Mouse (Mus musculus): ENCODE results near the gene Asic1. TPM values are rescaled to one million over a fixed set of nuclear protein-coding genes. Genes with fewer than 3 reads are reported as not detected.

Asic1 gene
- not detected for polyA plus RNA-seq (2014; fragmentation: Illumina TruSeq; extraction: RNeasy Lipid Tissue Mini Kit (QIAGEN cat#74804); ENCODE audit: low replicate concordance)

GRCm38 (mm10) chr15:99670154-99670821 is at the start of gene Asic1:
TSS of gene Asic1 (plus strand) at chr15:99670368.

GRCm38 (mm10) chr15:99651163-99651872 is 18.9 kb upstream of the Asic1 start, which contains the start of gene Racgap1:
TSS of gene Racgap1 (minus strand) at chr15:99651656.

GRCm38 (mm10) chr15:99701999-99702900 is 32.1 kb downstream of the Asic1 start, which contains the start of gene Smarcd1:
TSS of gene Smarcd1 (plus strand) at chr15:99702129.

GRCm38 (mm10) chr15:99705440-99706048 is 35.4 kb downstream of the Asic1 start, which contains the start of gene Gm17349:
TSS of gene Gm17349 (minus strand) at chr15:99705490.

GRCm38 (mm10) chr15:99717386-99718334 is 47.5 kb downstream of the Asic1 start, which contains the start of gene Gpd1:
TSS of gene Gpd1 (plus strand) at chr15:99717515.

GRCm38 (mm10) chr15:99725341-99726155 is 55.4 kb downstream of the Asic1 start, which contains the start of gene Cox14:
TSS of gene Cox14 (plus strand) at chr15:99725618.

Other genes with a start within 250 kb of the Asic1 start
- gene Nckap5l, start 212.6 kb upstream of the Asic1 start, polyA plus RNA-seq (2014; fragmentation: Illumina TruSeq; extraction: RNeasy Lipid Tissue Mini Kit (QIAGEN cat#74804); ENCODE audit: low replicate concordance) = not detected
- 1.3 TPM for gene Bcdin3d, start 195.6 kb upstream of the Asic1 start, polyA plus RNA-seq (2014; fragmentation: Illumina TruSeq; extraction: RNeasy Lipid Tissue Mini Kit (QIAGEN cat#74804); ENCODE audit: low replicate concordance)
- gene Faim2, start 142.2 kb upstream of the Asic1 start, polyA plus RNA-seq (2014; fragmentation: Illumina TruSeq; extraction: RNeasy Lipid Tissue Mini Kit (QIAGEN cat#74804); ENCODE audit: low replicate concordance) = not detected
- not detected for gene Aqp2, start 91.3 kb upstream of the Asic1 start, polyA plus RNA-seq (2014; fragmentation: Illumina TruSeq; extraction: RNeasy Lipid Tissue Mini Kit (QIAGEN cat#74804); ENCODE audit: low replicate concordance)
- gene Aqp5, start 79.6 kb upstream of the Asic1 start, polyA plus RNA-seq (2014; fragmentation: Illumina TruSeq; extraction: RNeasy Lipid Tissue Mini Kit (QIAGEN cat#74804); ENCODE audit: low replicate concordance) = not detected
- gene Aqp6, start 69.0 kb upstream of the Asic1 start, polyA plus RNA-seq (2014; fragmentation: Illumina TruSeq; extraction: RNeasy Lipid Tissue Mini Kit (QIAGEN cat#74804); ENCODE audit: low replicate concordance) = not detected
- gene Racgap1, start 18.7 kb upstream of the Asic1 start, polyA plus RNA-seq (2014; fragmentation: Illumina TruSeq; extraction: RNeasy Lipid Tissue Mini Kit (QIAGEN cat#74804); ENCODE audit: low replicate concordance) = 14.3 TPM
- gene Smarcd1, start 31.8 kb downstream of the Asic1 start, polyA plus RNA-seq (2014; fragmentation: Illumina TruSeq; extraction: RNeasy Lipid Tissue Mini Kit (QIAGEN cat#74804); ENCODE audit: low replicate concordance) = 2.5 TPM
- not detected for gene Gm17349, start 35.1 kb downstream of the Asic1 start, polyA plus RNA-seq (2014; fragmentation: Illumina TruSeq; extraction: RNeasy Lipid Tissue Mini Kit (QIAGEN cat#74804); ENCODE audit: low replicate concordance)
- 13.6 TPM for gene Gpd1, start 47.1 kb downstream of the Asic1 start, polyA plus RNA-seq (2014; fragmentation: Illumina TruSeq; extraction: RNeasy Lipid Tissue Mini Kit (QIAGEN cat#74804); ENCODE audit: low replicate concordance)
- 25.1 TPM for gene Cox14, start 55.2 kb downstream of the Asic1 start, polyA plus RNA-seq (2014; fragmentation: Illumina TruSeq; extraction: RNeasy Lipid Tissue Mini Kit (QIAGEN cat#74804); ENCODE audit: low replicate concordance)
- 11.0 TPM for gene Cers5, start 102.5 kb downstream of the Asic1 start, polyA plus RNA-seq (2014; fragmentation: Illumina TruSeq; extraction: RNeasy Lipid Tissue Mini Kit (QIAGEN cat#74804); ENCODE audit: low replicate concordance)
- gene Lima1, start 205.1 kb downstream of the Asic1 start, polyA plus RNA-seq (2014; fragmentation: Illumina TruSeq; extraction: RNeasy Lipid Tissue Mini Kit (QIAGEN cat#74804); ENCODE audit: low replicate concordance) = 128 TPM